Mouse (Mus musculus): ENCODE results near the gene Gm20671. TPM values are rescaled to one million over a fixed set of nuclear protein-coding genes. Genes with fewer than 3 reads are reported as not detected.
"Not testable (repeated sequence)": the region's sequence is repeated elsewhere in the genome, so short reads cannot be mapped to it uniquely, and the experiment has no call there.

The Gm20671 gene
- polyA plus RNA-seq, 1 experiment from 2014 or later = not detected

- 81% methylated on average over 4 of the region's 4 CpGs for WGBS (ENCODE audit: insufficient replicate concordance)
- no peaks in the 10 kb centered on the region for H3K27me3 ChIP-seq (ENCODE audit: control insufficient read depth, insufficient read depth, low read length)
- no peak for ATAC-seq (replicated peaks; ENCODE audit: insufficient number of reproducible peaks, low FRiP score, low TSS enrichment)
- H3K4me3 ChIP-seq (ENCODE audit: low read depth, low read length) = no peak overlapping the region
- no peak overlapping the region for H3K4me2 ChIP-seq
- H3K4me1 ChIP-seq (ENCODE audit: control insufficient read depth, insufficient read depth, low read length) = peaks cover 13% of the 10 kb centered on the region
- H3K9ac ChIP-seq (ENCODE audit: low read depth, low read length) = peak overlapping the region; percentile 17; the same call in 1 of the 2 replicates
- H3K27ac ChIP-seq (ENCODE audit: low read depth, low read length) = no peak overlapping the region
- no peaks in the 10 kb centered on the region for H3K9me3 ChIP-seq (replicated peaks; ENCODE audit: control insufficient read depth, low read length)
- H3K36me3 ChIP-seq (ENCODE audit: control insufficient read depth, insufficient read depth, low read length) = no peaks in the 10 kb centered on the region; the same call in 1 of the 2 replicates
These were observed 27.9 kb upstream of the Gm20671 start for GRCm38 (mm10) chr5:32854818-32855217.

GRCm38 (mm10) chr5:32853731-32854507 lies 27.0 kb upstream of the Gm20671 start, which contains the start of gene Prr14l:
TSS of gene Prr14l (minus strand) at chr5:32854256.
- ATAC-seq (replicated peaks; ENCODE audit: insufficient number of reproducible peaks, low FRiP score, low TSS enrichment) = peak; percentile 96
- H3K9ac ChIP-seq (ENCODE audit: low read depth, low read length) = peak within 1 kb of the TSS; percentile 97
- H3K4me3 ChIP-seq (ENCODE audit: low read depth, low read length) = peak within 1 kb of the TSS; percentile 93
- H3K27me3 ChIP-seq (ENCODE audit: control insufficient read depth, insufficient read depth, low read length) = no peaks in the 10 kb centered on the region
- no peaks in the 10 kb centered on the region; the same call in 1 of the 2 replicates for H3K36me3 ChIP-seq (ENCODE audit: control insufficient read depth, insufficient read depth, low read length)
- H3K9me3 ChIP-seq (replicated peaks; ENCODE audit: control insufficient read depth, low read length) = no peaks in the 10 kb centered on the region
- H3K27ac ChIP-seq (ENCODE audit: low read depth, low read length) = peak within 1 kb of the TSS; percentile 84
- H3K4me1 ChIP-seq (ENCODE audit: control insufficient read depth, insufficient read depth, low read length) = peaks cover 13% of the 10 kb centered on the region
- peak within 1 kb of the TSS; percentile 88 for H3K4me2 ChIP-seq
- under 1% methylated on average over 51 of the region's 51 CpGs for WGBS (ENCODE audit: insufficient replicate concordance)

- Histone ChIP-seq H3K9me3 (replicated peaks; ENCODE audit: control insufficient read depth, low read length) (no peaks in the 10 kb centered on the region), H3K4me3 (ENCODE audit: low read depth, low read length) (peak overlapping the region; percentile 18), H3K4me1 (ENCODE audit: control insufficient read depth, insufficient read depth, low read length) (peaks cover 13% of the 10 kb centered on the region), H3K27ac (ENCODE audit: low read depth, low read length) (no peak overlapping the region), H3K9ac (ENCODE audit: low read depth, low read length) (peak overlapping the region; percentile 31), H3K4me2 (peak overlapping the region; percentile 88), H3K27me3 (ENCODE audit: control insufficient read depth, insufficient read depth, low read length) (no peaks in the 10 kb centered on the region), H3K36me3 (ENCODE audit: control insufficient read depth, insufficient read depth, low read length) (peaks cover 1% of the 10 kb centered on the region)
- WGBS (ENCODE audit: insufficient replicate concordance) = 52% methylated on average over 6 of the region's 6 CpGs
- no peak for ATAC-seq (replicated peaks; ENCODE audit: insufficient number of reproducible peaks, low FRiP score, low TSS enrichment)
These were observed 25.1 kb upstream of the Gm20671 start for GRCm38 (mm10) chr5:32852026-32852425.

GRCm38 (mm10) chr5:32849580-32849979 lies 22.7 kb upstream of the Gm20671 start:
- ATAC-seq (replicated peaks; ENCODE audit: insufficient number of reproducible peaks, low FRiP score, low TSS enrichment); H3K4me2 ChIP-seq; H3K4me3 ChIP-seq (ENCODE audit: low read depth, low read length); H3K36me3 ChIP-seq (ENCODE audit: control insufficient read depth, insufficient read depth, low read length); H3K27me3 ChIP-seq (ENCODE audit: control insufficient read depth, insufficient read depth, low read length); H3K9ac ChIP-seq (ENCODE audit: low read depth, low read length); H3K9me3 ChIP-seq (replicated peaks; ENCODE audit: control insufficient read depth, low read length); H3K27ac ChIP-seq (ENCODE audit: low read depth, low read length): not testable (repeated sequence)
- WGBS (ENCODE audit: insufficient replicate concordance) = 90% methylated on average over 3 of the region's 3 CpGs
- H3K4me1 ChIP-seq (ENCODE audit: control insufficient read depth, insufficient read depth, low read length) = peaks cover 13% of the 10 kb centered on the region

- no peak overlapping the region for H3K4me3 ChIP-seq (ENCODE audit: low read depth, low read length)
- 88% methylated on average over 3 of the region's 3 CpGs for WGBS (ENCODE audit: insufficient replicate concordance)
- H3K9ac ChIP-seq (ENCODE audit: low read depth, low read length) = no peak overlapping the region
- peaks cover 9% of the 10 kb centered on the region for H3K36me3 ChIP-seq (ENCODE audit: control insufficient read depth, insufficient read depth, low read length)
- no peak overlapping the region for H3K27ac ChIP-seq (ENCODE audit: low read depth, low read length)
- no peak overlapping the region for H3K4me2 ChIP-seq
- no peaks in the 10 kb centered on the region for H3K27me3 ChIP-seq (ENCODE audit: control insufficient read depth, insufficient read depth, low read length)
- no peak for ATAC-seq (replicated peaks; ENCODE audit: insufficient number of reproducible peaks, low FRiP score, low TSS enrichment)
- H3K9me3 ChIP-seq (replicated peaks; ENCODE audit: control insufficient read depth, low read length) = no peaks in the 10 kb centered on the region
- H3K4me1 ChIP-seq (ENCODE audit: control insufficient read depth, insufficient read depth, low read length) = peaks cover 10% of the 10 kb centered on the region
These were observed 22.3 kb upstream of the Gm20671 start for GRCm38 (mm10) chr5:32849178-32849577.

GRCm38 (mm10) chr5:32840029-32840428 lies 13.1 kb upstream of the Gm20671 start:
- H3K4me1 ChIP-seq (ENCODE audit: control insufficient read depth, insufficient read depth, low read length) = no peaks in the 10 kb centered on the region
- ATAC-seq (replicated peaks; ENCODE audit: insufficient number of reproducible peaks, low FRiP score, low TSS enrichment) = no peak
- WGBS (ENCODE audit: insufficient replicate concordance) = 100% methylated on average over 2 of the region's 2 CpGs
- no peak overlapping the region for H3K9ac ChIP-seq (ENCODE audit: low read depth, low read length)
- H3K9me3 ChIP-seq (replicated peaks; ENCODE audit: control insufficient read depth, low read length) = no peaks in the 10 kb centered on the region
- H3K4me3 ChIP-seq (ENCODE audit: low read depth, low read length) = no peak overlapping the region
- H3K36me3 ChIP-seq (ENCODE audit: control insufficient read depth, insufficient read depth, low read length) = peaks cover 38% of the 10 kb centered on the region
- no peak overlapping the region for H3K4me2 ChIP-seq
- H3K27ac ChIP-seq (ENCODE audit: low read depth, low read length) = no peak overlapping the region
- H3K27me3 ChIP-seq (ENCODE audit: control insufficient read depth, insufficient read depth, low read length) = no peaks in the 10 kb centered on the region

- H3K36me3 ChIP-seq (ENCODE audit: control insufficient read depth, insufficient read depth, low read length) = peaks cover 37% of the 10 kb centered on the region
- no peak for ATAC-seq (replicated peaks; ENCODE audit: insufficient number of reproducible peaks, low FRiP score, low TSS enrichment)
- no peak overlapping the region for H3K27ac ChIP-seq (ENCODE audit: low read depth, low read length)
- H3K4me1 ChIP-seq (ENCODE audit: control insufficient read depth, insufficient read depth, low read length) = no peaks in the 10 kb centered on the region
- WGBS (ENCODE audit: insufficient replicate concordance) = 92% methylated on average over 5 of the region's 5 CpGs
- no peaks in the 10 kb centered on the region for H3K27me3 ChIP-seq (ENCODE audit: control insufficient read depth, insufficient read depth, low read length)
- no peak overlapping the region for H3K4me3 ChIP-seq (ENCODE audit: low read depth, low read length)
- no peak overlapping the region for H3K9ac ChIP-seq (ENCODE audit: low read depth, low read length)
- no peaks in the 10 kb centered on the region for H3K9me3 ChIP-seq (replicated peaks; ENCODE audit: control insufficient read depth, low read length)
- no peak overlapping the region for H3K4me2 ChIP-seq
These were observed 10.1 kb upstream of the Gm20671 start for GRCm38 (mm10) chr5:32836976-32837375.

GRCm38 (mm10) chr5:32834497-32834896 lies 7.6 kb upstream of the Gm20671 start:
- no peak for ATAC-seq (replicated peaks; ENCODE audit: insufficient number of reproducible peaks, low FRiP score, low TSS enrichment)
- H3K27ac ChIP-seq (ENCODE audit: low read depth, low read length) = no peak overlapping the region
- no peaks in the 10 kb centered on the region for H3K9me3 ChIP-seq (replicated peaks; ENCODE audit: control insufficient read depth, low read length)
- H3K27me3 ChIP-seq (ENCODE audit: control insufficient read depth, insufficient read depth, low read length) = no peaks in the 10 kb centered on the region
- no peaks in the 10 kb centered on the region for H3K4me1 ChIP-seq (ENCODE audit: control insufficient read depth, insufficient read depth, low read length)
- peaks cover 27% of the 10 kb centered on the region for H3K36me3 ChIP-seq (ENCODE audit: control insufficient read depth, insufficient read depth, low read length)
- 87% methylated on average over 1 of the region's 1 CpGs for WGBS (ENCODE audit: insufficient replicate concordance)
- H3K4me3 ChIP-seq (ENCODE audit: low read depth, low read length) = no peak overlapping the region
- no peak overlapping the region for H3K4me2 ChIP-seq
- no peak overlapping the region for H3K9ac ChIP-seq (ENCODE audit: low read depth, low read length)

GRCm38 (mm10) chr5:32830054-32830453 lies 3.1 kb upstream of the Gm20671 start:
- no peaks in the 10 kb centered on the region for H3K27me3 ChIP-seq (ENCODE audit: control insufficient read depth, insufficient read depth, low read length)
- no peak overlapping the region for H3K27ac ChIP-seq (ENCODE audit: low read depth, low read length)
- H3K36me3 ChIP-seq (ENCODE audit: control insufficient read depth, insufficient read depth, low read length) = peaks cover 41% of the 10 kb centered on the region
- no peak for ATAC-seq (replicated peaks; ENCODE audit: insufficient number of reproducible peaks, low FRiP score, low TSS enrichment)
- no peak overlapping the region for H3K4me2 ChIP-seq
- H3K4me1 ChIP-seq (ENCODE audit: control insufficient read depth, insufficient read depth, low read length) = no peaks in the 10 kb centered on the region
- H3K9ac ChIP-seq (ENCODE audit: low read depth, low read length) = no peak overlapping the region
- 81% methylated on average over 2 of the region's 2 CpGs for WGBS (ENCODE audit: insufficient replicate concordance)
- H3K4me3 ChIP-seq (ENCODE audit: low read depth, low read length) = no peak overlapping the region
- H3K9me3 ChIP-seq (replicated peaks; ENCODE audit: control insufficient read depth, low read length) = no peaks in the 10 kb centered on the region
